Comparison of ENCODE assay signal across 10 mouse cellular contexts in the genomic region with DNA sequence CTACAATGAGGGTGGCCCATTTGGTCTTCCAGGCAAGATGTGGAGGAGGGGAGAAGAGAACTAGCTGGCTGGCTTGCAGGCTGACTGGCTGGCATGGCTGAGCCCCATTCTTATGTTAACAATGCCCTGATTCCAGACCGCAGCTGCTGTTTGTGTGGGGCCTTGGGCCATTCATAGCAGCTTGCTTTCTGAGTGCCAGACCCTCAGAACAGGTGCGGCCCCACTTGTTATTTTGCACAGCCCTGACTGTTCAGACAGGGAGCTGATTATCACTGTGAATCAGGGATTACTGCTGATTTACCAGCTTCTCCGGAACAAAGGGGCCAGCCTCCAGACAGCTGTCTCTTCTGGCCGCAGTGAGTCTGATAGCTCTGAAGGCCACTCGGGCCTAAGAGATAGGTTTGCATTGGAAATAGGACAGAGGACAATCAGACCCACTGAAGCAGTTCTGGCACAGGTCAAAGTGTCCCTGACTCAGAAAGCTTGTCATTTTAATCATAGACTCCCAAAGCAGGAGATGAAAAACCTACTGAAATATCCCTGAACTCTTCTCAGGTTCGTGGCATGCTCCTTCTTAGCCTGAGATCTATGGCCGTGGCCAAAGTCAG. TPM values are rescaled to one million over a fixed set of nuclear protein-coding genes. Genes with fewer than 3 reads are reported as not detected.
A peak's percentile ranks its signal among the peaks of the same experiment; 100 is the strongest.
DNase-seq lines count a peak whose midpoint lies in the region; ATAC-seq and TF ChIP-seq lines count a peak whose summit lies in the region.
"Had no signal": no experiment of that assay in that cellular context is flagged by ENCODE, and none has a peak within 500 bp of the region (broad histone marks: within the 10 kb centered on the region; RNA-seq: fewer than 3 reads in every experiment).

No protein-coding gene starts in this region.

- ATAC-seq in forebrain, embryonic 11.5 days (replicated peaks; ENCODE audit: low FRiP score) = peak; percentile 97
- peak; percentile 86 for ATAC-seq in limb, embryonic 14.5 days (ENCODE audit: low FRiP score, low read depth)
- no peak for ATAC-seq in granulocyte monocyte progenitor cell, adult 5-6 weeks (replicated peaks; ENCODE audit: poor library complexity, severe bottlenecking)

- H3K4me2 ChIP-seq in forebrain, embryonic 11.5 days (ENCODE audit: low read depth, low read length, severe bottlenecking) = 0 out of 2 replicates have a peak overlapping the region, but pooled peaks have one; percentile 5
- H3K4me2 ChIP-seq in limb, embryonic 14.5 days (replicated peaks; ENCODE audit: low read depth, low read length, severe bottlenecking) = no peak overlapping the region

- H3K4me1 ChIP-seq in forebrain, embryonic 11.5 days (replicated peaks; ENCODE audit: control insufficient read depth, insufficient read depth, low read length) = no peaks in the 10 kb centered on the region
- no peaks in the 10 kb centered on the region for H3K4me1 ChIP-seq in limb, embryonic 14.5 days (ENCODE audit: control insufficient read depth, insufficient read depth, low read length)

- H3K9ac ChIP-seq in forebrain, embryonic 11.5 days (ENCODE audit: low read length) = no peak overlapping the region
- H3K9ac ChIP-seq in limb, embryonic 14.5 days (ENCODE audit: low read depth, low read length, severe bottlenecking) = no peak overlapping the region

- H3K9me3 ChIP-seq in forebrain, embryonic 11.5 days (ENCODE audit: control insufficient read depth, low read length) = no peaks in the 10 kb centered on the region
- no peaks in the 10 kb centered on the region for H3K9me3 ChIP-seq in limb, embryonic 14.5 days (ENCODE audit: control insufficient read depth, low read length)

- WGBS in forebrain, embryonic 11.5 days = 20% methylated on average over 7 of the region's 7 CpGs
- WGBS in limb, embryonic 14.5 days = 51% methylated on average over 7 of the region's 7 CpGs

- TF ChIP-seq POLR2A in limb, embryonic 14.5 days (IDR thresholded peaks at IDR 0.05; ENCODE audit: borderline replicate concordance, extremely low read depth, insufficient read depth, insufficient read length) = no peak

- peak overlapping the region; percentile 85 for H3K27ac ChIP-seq in forebrain, embryonic 11.5 days (ENCODE audit: low read depth, low read length)
- no peak overlapping the region for H3K27ac ChIP-seq in limb, embryonic 14.5 days (replicated peaks; ENCODE audit: low read depth, low read length)

- H3K27me3 ChIP-seq in forebrain, embryonic 11.5 days (ENCODE audit: control insufficient read depth, insufficient read depth, low read length) = peaks cover 3% of the 10 kb centered on the region; the same call in 1 of the 2 replicates
- no peaks in the 10 kb centered on the region; the same call in 1 of the 2 replicates for H3K27me3 ChIP-seq in limb, embryonic 14.5 days (ENCODE audit: control insufficient read depth, insufficient read depth, low read length)

- H3K4me3 ChIP-seq in forebrain, embryonic 11.5 days (ENCODE audit: low read depth, low read length) = no peak overlapping the region
- no peak overlapping the region for H3K4me3 ChIP-seq in limb, embryonic 14.5 days (replicated peaks; ENCODE audit: low read length)
- H3K4me3 ChIP-seq: erythroblast, embryonic 14.5 days had no signal

- peak; percentile 28 to 35 for DNase-seq in right cerebral cortex, postnatal 10 days (ENCODE audit: low spot score in 2 of 2)
- no peak for DNase-seq in right cerebral cortex, postnatal 14 days
- peak; percentile 74 for DNase-seq in forebrain, embryonic 11.5 days (ENCODE audit: low spot score)
- peak; percentile 22 for DNase-seq in limb, embryonic 14.5 days (ENCODE audit: low spot score)
- no peak for DNase-seq in kidney, postnatal 10 days
- DNase-seq in left cerebral cortex, adult 9 months (ENCODE audit: low spot score in 2 of 2) = no peak
- DNase-seq in lung, postnatal 14 days = no peak

- no peaks in the 10 kb centered on the region for H3K36me3 ChIP-seq in forebrain, embryonic 11.5 days (ENCODE audit: control insufficient read depth, insufficient read depth, low read length)
- no peaks in the 10 kb centered on the region for H3K36me3 ChIP-seq in limb, embryonic 14.5 days (ENCODE audit: control insufficient read depth, insufficient read depth, low read length)

RNA-seq across cellular contexts. Expression of a gene that starts 24.9 kb away (rescaled TPM):
- polyA plus RNA-seq in forebrain, embryonic 11.5 days (2014; fragmentation: Nextera tagmentation; extraction: Ambion mirVana) = 124 and 133 TPM in 2 replicates
- 3.3 and 3.4 TPM in 2 replicates for polyA plus RNA-seq in limb, embryonic 14.5 days (2012; rRNA removed)
- 17.7 and 19.1 TPM in 2 replicates for polyA plus RNA-seq in limb, embryonic 14.5 days (2014; fragmentation: Nextera tagmentation; extraction: Ambion mirVana)
- not detected in 2 replicates for total RNA-seq in granulocyte monocyte progenitor cell, adult 5-6 weeks (2014; fragmentation: Nextera tagmentation)
- not detected in 2 replicates for total RNA-seq in granulocyte monocyte progenitor cell, adult 5-6 weeks (2017)
- total RNA-seq: megakaryocyte progenitor cell, adult 5-6 weeks had no signal
- polyA plus RNA-seq: erythroblast, embryonic 14.5 days had no signal

Comparison
In these comparisons a context has a peak if more than half of its experiments do, and no peak if none do; other contexts are left out.
1. DNase-seq: peak in right cerebral cortex, postnatal 10 days (2 of 2), forebrain, embryonic 11.5 days (single experiment) and limb, embryonic 14.5 days (single experiment); none in right cerebral cortex, postnatal 14 days (single experiment), kidney, postnatal 10 days (single experiment), left cerebral cortex, adult 9 months (0 of 2) and lung, postnatal 14 days (single experiment).